Mouse (Mus musculus) layer of hippocampus, adult 2 months (tissue): ENCODE measurements around the gene Tmem273. TPM values are rescaled to one million over a fixed set of nuclear protein-coding genes. Genes with fewer than 3 reads are reported as not detected.
A peak's percentile ranks its signal among the peaks of the same experiment; 100 is the strongest.

Experiments used
- DNase-seq, 2 experiments: peaks; one replicate each; pipeline ENCODE4 v3.0.0; 2022; ENCODE audit warnings: low spot score in 2 of 2
- H3K27ac ChIP-seq: fragments of 200-600 bp; 2 replicates; pipeline ENCODE4 v1.8.1; 2022
- H3K4me3 ChIP-seq: fragments of 200-600 bp; 2 replicates; pipeline ENCODE4 v1.8.1; 2022; ENCODE audit warnings: mild to moderate bottlenecking
- CTCF ChIP-seq: fragments of 200-600 bp; conservative IDR thresholded peaks from 2 replicates; pipeline ENCODE4 v1.8.1; 2022; ENCODE audit warnings: antibody characterized with exemption, mild to moderate bottlenecking, moderate library complexity
- long read RNA-seq, 2 experiments: library from polyadenylated mRNA; stranded (forward); transcript quantifications; one replicate each; pipeline ENCODE4 v2.0.0; 2021; ENCODE audit warnings: borderline mapping rate in 2 of 2
- total RNA-seq, 2 experiments: library from RNA; stranded (reverse); gene quantifications; 2 replicates each; pipeline ENCODE4 v1.2.3; 2021

The Tmem273 gene
- under 1 TPM; 0.59 TPM for total RNA-seq
- long read RNA-seq, experiment 1 = 0 reads
- long read RNA-seq, experiment 2 = 0 reads

GRCm38 (mm10) chr14:32785556-32786130, at the start of gene Tmem273:
TSS of gene Tmem273 (plus strand) at chr14:32785963.
- Histone ChIP-seq H3K4me3 (no peak within 1 kb of the TSS), H3K27ac (no peak within 1 kb of the TSS)
- DNase-seq = no peak
- TF ChIP-seq CTCF = no peak

- DNase-seq = no peak
- Histone ChIP-seq H3K27ac (no peak overlapping the region), H3K4me3 (no peak overlapping the region)
- TF ChIP-seq CTCF = no peak
These were observed 49.2 kb upstream of the Tmem273 start for GRCm38 (mm10) chr14:32736561-32736960.

- no peak overlapping the region for H3K4me3 ChIP-seq
- no peak for DNase-seq
- TF ChIP-seq CTCF = no peak
- no peak overlapping the region for H3K27ac ChIP-seq
These were observed 47.2 kb upstream of the Tmem273 start for GRCm38 (mm10) chr14:32738586-32738985.

GRCm38 (mm10) chr14:32748519-32748918, 37.2 kb upstream of the Tmem273 start:
- DNase-seq = no peak

DNA sequence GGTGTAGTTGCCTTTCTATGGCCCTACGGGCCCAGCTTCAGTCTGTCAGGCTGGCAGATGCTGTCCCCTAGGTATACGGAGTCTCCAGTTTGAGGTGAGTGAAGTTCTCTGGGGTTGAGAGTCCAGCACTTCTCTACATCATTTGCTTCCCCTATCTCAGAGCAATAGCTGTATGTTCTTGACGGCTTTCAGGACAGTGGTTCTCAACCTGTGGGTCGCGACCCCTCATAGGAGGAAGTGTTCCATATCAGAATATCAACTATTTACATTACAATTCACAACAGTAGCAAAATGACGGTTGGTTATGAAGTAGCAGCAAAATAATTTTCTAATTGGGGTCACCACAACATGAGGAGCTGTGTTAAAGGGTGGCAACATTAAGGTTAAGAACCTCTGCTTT, 35.0 kb upstream of the Tmem273 start:
- no peak overlapping the region for H3K4me3 ChIP-seq
- no peak for DNase-seq
- TF ChIP-seq CTCF = no peak
- no peak overlapping the region for H3K27ac ChIP-seq

More at GRCm38 (mm10) chr14:32748519-32748918, 37.2 kb upstream of the Tmem273 start:
- TF ChIP-seq CTCF = no peak
- Histone ChIP-seq H3K4me3 (no peak overlapping the region), H3K27ac (no peak overlapping the region)

DNA sequence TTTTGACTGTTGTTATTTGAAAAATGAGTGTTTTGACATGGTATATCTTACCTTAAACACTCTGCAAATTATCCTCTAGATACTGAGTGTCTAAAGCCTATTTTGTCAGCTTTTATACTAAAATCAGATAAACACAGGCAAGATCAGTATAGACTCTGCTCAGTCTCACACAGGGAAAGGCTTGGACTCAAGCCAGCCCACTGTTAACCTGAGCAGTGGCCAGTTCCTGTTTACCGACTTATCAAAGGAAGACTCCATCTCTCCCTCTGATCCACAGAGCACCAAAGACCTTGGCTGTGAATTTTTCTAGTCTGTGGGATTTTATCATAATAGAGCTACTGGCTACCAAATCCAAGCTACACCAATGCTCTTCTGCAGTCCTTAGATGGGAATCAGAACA, 31.5 kb upstream of the Tmem273 start:
- Histone ChIP-seq H3K4me3 (no peak overlapping the region), H3K27ac (no peak overlapping the region)
- DNase-seq = no peak
- no peak for TF ChIP-seq CTCF

DNA sequence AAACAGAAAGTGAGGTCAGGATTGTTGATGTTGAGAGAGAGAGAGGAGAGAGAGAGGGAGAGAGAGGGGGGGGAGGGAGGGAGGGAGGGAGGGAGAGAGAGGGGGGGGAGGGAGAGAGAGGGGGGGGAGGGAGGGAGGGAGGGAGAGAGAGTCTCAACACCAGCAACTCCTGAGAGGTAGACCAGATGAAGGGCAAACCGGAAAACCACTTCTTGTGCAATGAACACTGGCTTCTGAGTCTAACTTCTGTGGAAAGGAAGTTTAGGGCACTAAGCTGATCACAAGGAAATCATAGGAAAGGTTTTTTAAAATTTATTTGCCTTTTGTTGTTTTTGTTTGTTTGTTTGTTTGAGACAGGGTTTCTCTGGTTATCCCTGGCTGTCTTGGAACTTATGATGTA, 23.6 kb upstream of the Tmem273 start:
- TF ChIP-seq CTCF = no peak
- no peak overlapping the region for H3K4me3 ChIP-seq
- no peak for DNase-seq

DNA sequence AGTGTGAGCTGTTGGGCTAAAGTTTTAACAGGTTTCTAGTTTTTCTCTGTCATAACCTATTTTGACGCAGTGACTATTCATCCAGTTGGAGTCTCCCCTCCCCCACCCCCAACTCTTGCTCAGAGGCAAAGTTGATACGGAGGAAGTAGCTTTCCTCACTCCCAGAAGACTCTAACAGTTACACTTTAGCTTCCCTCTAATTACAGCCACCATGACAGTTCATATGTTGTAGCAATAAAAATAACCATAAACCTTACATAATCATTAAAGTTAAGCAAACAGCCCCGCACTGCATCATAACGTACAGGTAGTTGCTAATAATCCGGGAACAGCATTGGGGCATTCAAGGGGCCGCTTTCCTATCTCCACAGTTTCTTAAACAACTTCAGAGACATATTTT, 15.2 kb upstream of the Tmem273 start:
- no peak overlapping the region for H3K27ac ChIP-seq
- no peak for DNase-seq
- H3K4me3 ChIP-seq = no peak overlapping the region
- no peak for TF ChIP-seq CTCF

More for the DNA sequence above, 23.6 kb upstream of the Tmem273 start:
- no peak overlapping the region for H3K27ac ChIP-seq

DNA sequence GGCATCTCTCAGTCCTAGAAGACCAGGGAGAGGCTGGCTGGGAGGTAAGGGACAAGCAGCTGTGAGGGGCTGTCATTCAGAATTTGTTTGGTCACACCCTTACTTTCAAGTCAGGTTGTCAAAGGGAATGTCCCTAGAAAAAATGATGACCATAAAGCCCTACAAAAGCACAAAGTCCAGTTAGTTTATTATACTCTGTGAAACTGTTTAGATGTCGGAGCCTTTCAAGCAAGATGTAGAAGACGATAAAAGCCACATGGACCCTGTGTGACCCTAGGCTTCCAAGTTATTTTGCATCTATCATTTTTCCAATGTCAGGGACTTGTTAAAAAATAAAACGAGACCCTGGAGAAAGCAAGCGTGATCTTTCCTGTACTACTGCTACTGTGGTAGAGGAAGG, 13.7 kb upstream of the Tmem273 start:
- no peak overlapping the region for H3K27ac ChIP-seq
- DNase-seq = no peak
- no peak for TF ChIP-seq CTCF
- H3K4me3 ChIP-seq = no peak overlapping the region

- no peak overlapping the region for H3K27ac ChIP-seq
- no peak overlapping the region for H3K4me3 ChIP-seq
- peak in 1 of 2 experiments; percentile 42 for DNase-seq
- TF ChIP-seq CTCF = peak; percentile 81
These were observed 13.0 kb upstream of the Tmem273 start for GRCm38 (mm10) chr14:32772791-32773190.

GRCm38 (mm10) chr14:32773456-32773855, 12.3 kb upstream of the Tmem273 start:
- DNase-seq = no peak
- no peak for TF ChIP-seq CTCF
- no peak overlapping the region for H3K27ac ChIP-seq
- H3K4me3 ChIP-seq = no peak overlapping the region

GRCm38 (mm10) chr14:32776077-32776476, 9.7 kb upstream of the Tmem273 start:
- no peak overlapping the region for H3K4me3 ChIP-seq
- no peak overlapping the region for H3K27ac ChIP-seq
- DNase-seq = no peak
- no peak for TF ChIP-seq CTCF

GRCm38 (mm10) chr14:32778362-32778761, 7.4 kb upstream of the Tmem273 start:
- H3K27ac ChIP-seq = no peak overlapping the region
- H3K4me3 ChIP-seq = no peak overlapping the region
- no peak for TF ChIP-seq CTCF
- DNase-seq = no peak

DNA sequence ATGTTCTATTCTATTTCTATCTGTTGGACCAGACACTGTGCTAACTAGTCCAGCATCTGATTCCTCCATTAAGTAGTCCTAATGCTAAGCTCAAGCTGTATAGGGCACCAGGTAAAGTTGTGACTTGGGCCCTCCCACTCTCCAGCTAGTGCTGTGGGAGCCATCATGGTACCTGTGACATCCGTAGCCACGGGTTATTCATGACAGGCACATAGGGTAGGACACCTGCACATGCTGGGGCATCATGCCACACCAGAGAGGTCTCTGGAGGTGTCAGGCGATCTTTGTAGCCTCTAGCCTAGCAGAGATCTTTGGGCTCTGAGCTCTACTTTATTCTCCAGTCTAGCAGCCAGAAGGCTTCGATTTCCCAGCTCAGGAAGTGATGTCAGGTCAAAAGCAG, 2.9 kb upstream of the Tmem273 start:
- Histone ChIP-seq H3K27ac (no peak overlapping the region), H3K4me3 (no peak overlapping the region)
- no peak for TF ChIP-seq CTCF
- no peak for DNase-seq
